Mouse (Mus musculus) heart, embryonic 14.5 days (tissue): ENCODE measurements around the gene Gm21739. TPM values are rescaled to one million over a fixed set of nuclear protein-coding genes. Genes with fewer than 3 reads are reported as not detected.
"Not testable (repeated sequence)": the region's sequence is repeated elsewhere in the genome, so short reads cannot be mapped to it uniquely, and the experiment has no call there.

Experiments
- ATAC-seq: fragments of 200-750 bp; cut with Nextera tagmentation; 2 replicates; pipeline ENCODE4 v1.8.0; 2017; ENCODE audit warnings: low read depth, moderate TSS enrichment; ENCODE audit not compliant: insufficient number of reproducible peaks, insufficient read depth, low FRiP score
- H3K27ac ChIP-seq, 2 experiments: fragments of 200-500 bp in 1 of 2; fragments of 300-500 bp in 1 of 2; sonication (generic) in 1 of 2; replicated peaks in 1 of 2; 2 replicates each; pipeline ENCODE4 v1.5.1; 2012 to 2014; ENCODE audit warnings: low read depth in 2 of 2, low read length in 2 of 2, control low read depth in 1 of 2, mild to moderate bottlenecking in 1 of 2, mixed read lengths in 1 of 2; ENCODE audit not compliant: control insufficient read depth in 1 of 2, insufficient read depth in 1 of 2
- H3K27me3 ChIP-seq: fragments of 300-500 bp; sonication (generic); 2 replicates; pipeline ENCODE4 v1.6.1; 2014; ENCODE audit warnings: mild to moderate bottlenecking, low read length, control low read depth; ENCODE audit not compliant: control insufficient read depth, insufficient read depth
- H3K36me3 ChIP-seq: fragments of 300-500 bp; sonication (generic); 2 replicates; pipeline ENCODE4 v1.6.1; 2014; ENCODE audit warnings: mild to moderate bottlenecking, control low read depth, low read length, mixed read lengths; ENCODE audit not compliant: control insufficient read depth, insufficient read depth
- H3K4me1 ChIP-seq, 2 experiments: fragments of 200-500 bp in 1 of 2; fragments of 300-500 bp in 1 of 2; sonication (generic) in 1 of 2; 2 replicates each; pipeline ENCODE4 v1.6.1; 2012 to 2014; ENCODE audit warnings: low read length in 2 of 2, control low read depth in 1 of 2, mixed read lengths in 1 of 2; ENCODE audit not compliant: control insufficient read depth in 2 of 2, insufficient read depth in 2 of 2
- H3K4me2 ChIP-seq: fragments of 300-500 bp; sonication (generic); 2 replicates; pipeline ENCODE4 v1.6.1; 2014; ENCODE audit warnings: mild to moderate bottlenecking, low read length
- H3K4me3 ChIP-seq, 2 experiments: fragments of 200-500 bp in 1 of 2; fragments of 300-500 bp in 1 of 2; sonication (generic) in 1 of 2; 2 replicates each; pipeline ENCODE4 v1.5.1; 2012 to 2014; ENCODE audit warnings: low read length in 2 of 2, mild to moderate bottlenecking in 2 of 2, control low read depth in 1 of 2, low read depth in 1 of 2, moderate library complexity in 1 of 2; ENCODE audit not compliant: control insufficient read depth in 1 of 2, insufficient read depth in 1 of 2
- H3K9ac ChIP-seq: fragments of 300-500 bp; sonication (generic); 2 replicates; pipeline ENCODE4 v1.6.1; 2014; ENCODE audit warnings: mild to moderate bottlenecking, low read length
- H3K9me3 ChIP-seq: fragments of 300-500 bp; sonication (generic); 2 replicates; pipeline ENCODE4 v1.6.1; 2016; ENCODE audit warnings: low read length, control low read depth; ENCODE audit not compliant: control insufficient read depth
- WGBS: fragments of 180-500 bp; shearing (Covaris S2); extraction: QIAGEN DNeasy Blood & Tissue Kit; methylation state at CpG from one replicate; pipeline ENCODE4 v1.1.7; 2014; 5-methylcytosine and 5-hydroxymethylcytosine counted together
- polyA plus RNA-seq: library from polyadenylated mRNA; unstranded; fragments of >200 nt; fragmentation: Nextera tagmentation; extraction: Ambion mirVana; gene quantifications from 2 replicates; pipeline ENCODE4 v1.2.1, GENCODE M21; 2014

Gm21739 gene
- polyA plus RNA-seq, result not detected in 2 replicates

DNA sequence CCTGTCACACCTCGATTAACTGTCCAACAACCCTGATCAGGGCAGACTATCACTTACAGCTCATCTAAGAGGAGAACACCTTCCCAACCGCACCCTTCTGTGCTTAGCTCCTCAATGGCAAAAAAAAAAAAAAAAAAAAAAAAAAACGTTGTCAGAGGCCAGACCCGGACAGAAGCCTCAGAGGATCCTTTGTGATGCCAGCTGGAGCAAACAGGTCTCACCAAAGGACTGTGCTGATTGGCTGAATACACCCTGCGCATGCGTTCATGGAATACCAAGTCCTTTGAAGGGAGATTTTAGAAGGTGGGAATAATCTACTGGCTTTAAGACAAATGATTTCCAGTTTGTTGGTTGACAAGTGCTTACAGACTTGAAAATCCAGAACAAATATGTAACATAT, at the start of gene Gm21739:
Gm21739 (minus strand) TSS at position 101 of the 400 bp plus-strand sequence.
- H3K4me2 ChIP-seq, H3K9me3 ChIP-seq, H3K36me3 ChIP-seq, H3K9ac ChIP-seq, ATAC-seq, H3K27ac ChIP-seq, H3K27me3 ChIP-seq, H3K4me1 ChIP-seq, H3K4me3 ChIP-seq: not testable (repeated sequence)
- WGBS, result no CpG with 5 or more reads among the region's 6 CpGs
